Mouse (Mus musculus) testis, postnatal 10 days (tissue): ENCODE results near the gene Plekhg4.

Source experiments
- DNase-seq: peaks from one replicate; pipeline ENCODE4 v3.0.0; 2021; ENCODE audit warnings: low spot score

Gene Plekhg4

DNA sequence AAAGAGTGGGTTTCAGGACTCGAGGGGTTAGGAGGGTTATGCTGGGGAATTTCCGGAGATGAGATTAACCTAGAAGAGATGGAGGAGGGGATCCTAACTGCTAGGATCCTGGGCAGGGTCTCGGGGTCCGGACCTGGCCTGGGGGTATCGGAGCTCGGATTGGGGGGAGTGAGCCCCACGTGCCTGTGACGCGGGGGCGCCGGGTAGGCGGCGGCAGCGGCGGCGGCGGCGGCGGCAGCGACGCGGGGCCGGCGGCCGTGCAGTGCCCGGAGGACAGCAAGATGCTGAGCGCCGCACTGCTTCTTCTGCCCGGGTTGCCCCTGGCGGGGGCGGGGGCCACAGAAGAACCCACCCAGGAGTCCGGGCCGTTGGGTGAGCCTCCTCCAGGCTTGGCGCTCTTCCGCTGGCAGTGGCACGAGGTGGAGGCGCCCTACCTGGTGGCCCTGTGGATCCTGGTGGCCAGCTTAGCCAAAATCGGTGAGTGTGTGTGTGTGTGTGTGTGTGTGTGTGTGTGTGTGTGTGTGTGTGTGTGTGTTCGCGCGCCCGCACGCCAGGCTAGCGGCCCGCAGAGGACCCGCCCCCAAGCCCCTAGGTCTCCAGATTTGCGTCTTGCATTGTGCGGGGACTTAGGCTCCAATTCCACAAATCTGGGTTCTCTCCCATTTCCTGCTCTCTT lies 23.8 kb upstream of the Plekhg4 start:
- DNase-seq = peak; percentile 54

DNA sequence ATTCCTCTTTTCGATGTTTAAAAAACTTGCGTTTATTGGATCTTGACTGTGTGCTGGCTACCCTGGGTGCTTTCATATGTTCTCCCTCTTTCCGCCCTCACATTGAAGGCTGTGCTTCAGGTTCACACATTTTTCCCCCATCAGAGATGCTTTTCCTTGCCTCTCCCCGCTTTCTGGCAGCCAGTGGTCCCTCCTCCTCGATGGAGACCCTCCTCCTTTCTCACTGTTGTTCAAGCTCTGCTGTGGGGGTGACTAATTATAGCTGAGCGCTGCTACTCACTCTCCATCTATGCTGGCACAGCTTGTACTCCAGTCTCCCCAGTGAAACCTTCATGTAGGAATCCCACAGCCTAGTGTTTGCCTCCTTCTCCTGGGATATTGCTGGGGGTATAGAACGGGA lies 22.9 kb upstream of the Plekhg4 start:
- no peak for DNase-seq

DNA sequence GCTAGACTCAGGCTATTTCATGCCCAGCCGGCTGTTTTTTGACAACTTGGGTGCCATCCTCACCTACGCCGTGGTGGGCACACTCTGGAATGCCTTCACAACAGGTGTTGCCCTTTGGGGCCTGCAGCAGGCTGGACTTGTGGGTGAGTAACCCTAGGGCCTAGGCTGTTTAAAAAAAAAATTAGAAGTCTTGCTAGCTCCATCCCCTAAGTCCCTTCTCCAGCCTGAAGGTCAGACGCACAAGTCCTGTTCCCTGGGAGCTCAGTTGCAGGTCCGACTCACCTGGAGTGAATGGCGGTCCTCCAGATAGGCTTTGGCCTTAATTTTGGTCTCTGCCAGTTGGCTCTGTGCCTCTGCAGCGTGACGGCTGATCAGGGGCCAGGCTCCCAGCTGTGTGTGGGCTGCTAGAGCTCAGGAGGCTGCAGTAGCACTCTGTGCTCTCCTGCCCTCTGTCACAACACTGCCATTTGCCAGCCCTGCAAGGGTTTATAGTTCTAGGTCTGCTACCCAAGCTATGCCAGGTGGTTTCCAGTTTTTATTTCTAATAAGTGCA lies 19.4 kb upstream of the Plekhg4 start:
- DNase-seq = peak; percentile 44

DNA sequence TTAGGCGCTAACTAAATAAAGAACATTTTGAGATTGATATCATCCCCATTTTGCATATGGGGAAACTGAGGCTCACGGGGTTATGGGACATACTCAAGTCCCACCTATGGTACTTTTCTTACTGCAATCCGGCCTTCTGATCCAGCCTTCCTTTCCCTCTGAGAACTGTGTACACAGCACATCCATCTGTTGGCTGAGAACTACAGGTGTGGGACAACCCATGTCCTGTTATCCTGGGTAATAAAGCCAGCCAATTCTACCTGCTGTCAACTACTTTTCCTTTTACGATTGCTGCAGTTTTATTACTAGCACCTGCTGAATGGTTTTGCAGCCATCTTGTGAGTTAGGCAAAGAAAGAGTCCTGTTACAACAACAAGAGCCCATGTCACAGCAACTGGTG lies 18.5 kb upstream of the Plekhg4 start:
- no peak for DNase-seq

DNA sequence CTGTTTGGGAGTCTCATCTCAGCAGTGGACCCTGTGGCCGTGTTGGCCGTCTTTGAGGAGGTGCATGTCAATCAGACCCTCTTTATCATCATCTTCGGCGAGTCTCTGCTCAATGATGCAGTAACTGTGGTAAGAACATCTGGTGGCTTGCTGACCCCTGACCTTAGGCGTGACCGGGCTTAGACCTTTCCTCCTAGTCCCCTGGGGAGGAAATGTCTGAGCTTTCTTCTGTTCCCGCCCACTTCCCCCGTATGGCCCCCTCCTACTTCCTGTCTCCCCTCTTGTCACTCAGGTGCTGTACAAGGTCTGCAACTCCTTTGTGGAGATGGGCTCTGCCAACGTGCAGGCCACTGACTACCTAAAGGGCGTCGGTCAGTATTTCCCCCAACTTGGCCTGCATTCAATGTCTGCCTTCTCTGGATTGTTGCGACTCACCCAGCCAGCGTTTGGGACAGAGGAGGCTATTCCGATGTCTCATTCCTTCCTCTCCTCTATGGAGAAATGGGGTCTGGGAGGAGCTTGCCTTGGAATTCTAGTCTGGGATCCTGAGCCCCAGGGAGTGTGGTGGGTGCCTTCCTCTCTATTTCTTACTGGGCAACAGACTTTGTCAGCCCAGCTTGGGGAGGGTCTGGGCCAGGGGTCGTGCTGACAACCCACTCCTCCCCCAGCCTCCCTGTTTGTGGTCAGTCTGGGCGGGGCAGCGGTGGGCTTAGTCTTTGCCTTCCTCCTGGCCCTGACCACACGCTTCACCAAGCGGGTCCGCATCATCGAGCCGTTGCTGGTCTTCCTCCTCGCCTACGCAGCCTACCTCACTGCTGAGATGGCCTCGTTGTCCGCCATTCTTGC lies 17.7 kb upstream of the Plekhg4 start:
- no peak for DNase-seq

DNA sequence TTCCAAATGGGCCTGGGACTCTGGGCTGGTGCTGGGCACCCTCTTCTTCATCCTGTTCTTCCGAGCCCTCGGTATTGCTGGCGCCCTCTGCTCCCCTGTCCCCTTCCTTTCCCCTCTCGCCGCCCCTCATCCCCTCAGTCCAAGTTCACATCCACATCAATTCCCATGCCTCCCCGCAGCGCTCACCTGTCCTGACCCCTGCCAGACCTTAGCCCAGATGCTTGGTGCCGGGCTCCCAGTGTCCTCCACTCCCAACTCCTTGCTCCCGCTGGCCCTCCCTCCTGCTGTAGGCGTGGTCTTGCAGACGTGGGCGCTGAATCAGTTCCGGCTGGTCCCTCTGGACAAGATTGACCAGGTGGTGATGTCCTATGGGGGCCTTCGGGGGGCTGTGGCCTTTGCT lies 16.4 kb upstream of the Plekhg4 start:
- no peak for DNase-seq

DNA sequence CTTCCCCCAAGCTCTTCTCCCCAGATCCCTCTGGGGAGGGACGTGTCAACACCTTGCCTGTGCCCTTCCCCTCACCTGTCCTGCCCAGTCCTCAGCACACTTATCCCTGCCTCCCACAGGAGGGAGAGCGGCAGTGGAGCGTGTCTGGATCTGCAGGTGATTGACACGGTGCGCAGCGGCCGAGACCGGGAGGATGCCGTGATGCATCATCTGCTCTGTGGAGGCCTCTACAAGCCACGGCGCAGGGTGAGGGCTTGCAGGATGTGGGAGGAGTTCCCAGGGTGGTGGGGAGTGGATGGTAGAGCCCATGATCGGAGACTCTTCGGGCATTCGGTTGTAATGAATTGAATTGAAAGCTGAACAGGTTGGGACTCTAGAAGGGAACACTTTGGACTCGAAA lies 13.9 kb upstream of the Plekhg4 start:
- DNase-seq = no peak

DNA sequence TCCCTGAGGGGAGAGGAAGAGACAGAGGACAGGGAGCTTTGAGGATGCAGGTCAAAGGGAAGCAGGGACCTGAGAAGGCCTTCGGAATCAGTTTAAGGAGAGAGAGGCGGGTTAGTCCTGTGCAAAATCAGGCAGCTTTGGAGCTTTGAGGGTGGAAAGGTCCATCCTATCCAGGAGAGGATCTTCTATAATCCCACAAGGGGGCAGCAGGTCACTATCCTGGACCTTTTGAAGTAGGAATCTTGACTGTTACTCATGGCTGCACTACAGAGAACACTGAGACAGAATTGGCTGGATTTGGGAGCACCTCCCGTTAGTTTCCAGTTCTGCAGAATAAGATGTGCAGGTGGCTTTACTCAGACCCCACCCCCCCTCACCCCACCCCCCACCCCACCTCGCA lies 13.4 kb upstream of the Plekhg4 start:
- peak; percentile 44 for DNase-seq

DNA sequence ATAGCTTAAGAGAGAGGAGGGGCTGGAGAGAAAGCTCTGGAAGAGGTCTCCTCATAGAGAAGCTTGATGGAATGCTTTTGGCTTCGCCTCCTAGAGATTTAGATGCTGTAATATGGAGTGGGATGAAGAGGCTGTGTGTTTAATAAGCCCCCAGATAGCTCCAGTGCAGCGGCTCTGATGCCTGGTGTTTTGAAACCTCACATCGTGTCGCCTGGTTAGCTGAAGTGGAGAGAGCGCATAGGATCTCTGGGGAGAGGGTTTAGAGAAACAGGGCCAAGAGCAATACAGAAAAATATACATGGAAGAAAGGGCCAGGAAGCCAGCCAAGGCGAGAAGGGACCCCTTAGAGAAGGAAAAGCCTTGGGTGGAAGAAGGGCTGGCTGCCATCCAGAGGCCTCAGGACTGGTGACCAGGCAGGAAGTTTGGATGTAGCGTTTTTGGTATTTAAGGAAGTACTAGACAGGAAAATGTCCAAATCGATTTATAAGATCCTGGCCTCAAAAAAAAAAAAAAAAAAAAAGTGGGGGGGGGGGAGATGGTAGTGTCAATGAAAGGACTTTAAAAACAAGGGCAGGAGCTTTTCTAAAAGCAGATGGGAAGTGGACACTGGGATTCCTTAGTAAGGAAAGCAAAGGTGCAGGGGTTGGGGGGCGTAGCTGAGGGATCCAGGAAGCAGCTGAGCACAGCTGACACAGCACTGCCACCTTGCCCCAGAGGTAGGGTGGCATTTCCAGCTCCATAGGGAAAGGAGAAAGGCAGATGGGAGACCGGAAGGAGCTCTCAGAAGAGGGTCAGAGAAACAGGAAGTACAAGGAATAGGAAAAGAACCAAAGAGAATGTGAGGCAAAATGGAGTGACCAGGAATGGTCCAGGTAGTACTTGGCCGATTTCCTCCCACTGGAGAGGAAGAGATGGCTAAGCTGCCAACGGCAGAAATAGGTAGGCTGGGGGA lies 11.0 kb upstream of the Plekhg4 start:
- DNase-seq = peak; percentile 57

DNA sequence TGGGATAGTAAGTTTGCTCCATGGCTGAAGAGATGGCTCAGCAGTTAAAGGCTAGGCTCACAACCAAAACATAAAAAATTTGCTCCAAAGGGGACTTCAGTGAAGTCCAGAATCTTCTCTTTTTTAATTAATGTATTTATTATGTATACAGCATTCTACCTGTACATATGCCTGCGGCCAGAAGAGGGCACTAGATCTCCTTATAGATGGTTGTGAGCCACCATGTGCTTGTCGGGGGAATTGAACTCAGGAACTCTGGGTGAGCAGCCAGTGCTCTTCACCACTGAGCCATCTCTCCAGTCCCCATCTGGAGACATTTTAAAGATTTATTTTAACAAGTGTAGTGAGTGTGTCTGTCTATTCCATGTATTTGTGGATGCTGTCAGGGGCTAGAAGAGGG lies 6.0 kb upstream of the Plekhg4 start:
- peak; percentile 47 for DNase-seq

DNA sequence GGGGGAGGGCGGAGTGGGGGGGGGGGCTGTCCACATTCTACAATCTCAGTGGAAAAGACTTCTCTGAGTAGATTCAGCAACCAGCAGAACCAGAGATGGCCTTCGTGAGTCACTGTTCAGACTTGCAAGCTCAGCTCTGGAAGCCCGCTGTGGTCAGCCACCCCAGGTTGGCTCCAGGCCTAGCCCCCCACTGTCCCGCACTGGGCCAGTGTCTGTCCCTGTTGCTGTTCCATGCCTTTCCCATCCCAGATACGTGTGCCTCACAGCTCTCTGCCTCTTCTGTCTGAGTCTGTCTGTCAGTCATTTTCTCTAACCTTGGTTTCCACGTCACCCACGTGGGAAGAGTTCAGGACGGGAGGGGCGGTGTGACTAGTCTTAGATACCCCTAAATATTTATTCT lies 601 bp upstream of the Plekhg4 start:
- no peak for DNase-seq

DNA sequence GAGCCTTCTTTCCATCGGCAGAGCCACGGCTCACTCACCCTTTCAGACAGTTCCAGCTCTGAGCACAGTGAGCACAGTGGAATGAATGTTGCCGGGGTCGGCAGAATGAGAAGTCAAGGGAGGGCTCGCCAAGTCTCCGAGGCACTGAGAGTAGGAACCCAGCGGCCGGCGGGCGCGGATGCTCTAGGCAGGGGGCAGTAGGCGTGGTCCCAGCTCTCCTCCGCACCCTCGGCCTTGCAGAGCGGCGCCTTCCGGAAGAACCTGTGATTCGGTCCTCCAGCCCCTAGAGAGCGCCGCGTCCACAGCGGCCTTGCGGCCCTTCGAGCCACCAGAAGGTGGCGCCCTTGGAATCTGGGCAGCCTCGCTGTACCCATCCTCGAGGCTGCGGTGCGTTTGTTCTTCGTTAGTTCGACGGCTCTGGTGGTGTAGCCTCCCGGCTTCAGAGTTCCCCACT lies 1.5 kb downstream of the Plekhg4 start:
- DNase-seq = peak; percentile 77

DNA sequence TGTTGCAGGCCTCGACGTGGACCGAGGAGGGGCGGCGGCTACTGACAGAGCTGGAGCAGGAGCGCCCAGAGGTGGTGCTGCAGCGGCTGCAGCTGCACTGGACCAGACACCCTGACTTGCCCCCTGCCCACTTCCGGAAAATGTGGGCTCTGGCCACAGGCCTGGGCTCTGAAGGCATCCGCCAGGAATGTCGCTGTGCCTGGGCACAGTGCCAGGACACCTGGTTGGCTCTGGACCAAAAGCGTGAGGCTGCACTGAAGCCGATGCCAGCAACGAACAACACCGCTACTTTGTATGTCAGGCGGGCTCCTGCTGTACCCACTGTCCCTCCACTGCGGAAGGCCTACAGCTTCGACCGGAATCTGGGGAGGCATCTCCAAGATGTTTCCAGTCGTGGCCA lies 5.6 kb downstream of the Plekhg4 start:
- peak; percentile 86 for DNase-seq

DNA sequence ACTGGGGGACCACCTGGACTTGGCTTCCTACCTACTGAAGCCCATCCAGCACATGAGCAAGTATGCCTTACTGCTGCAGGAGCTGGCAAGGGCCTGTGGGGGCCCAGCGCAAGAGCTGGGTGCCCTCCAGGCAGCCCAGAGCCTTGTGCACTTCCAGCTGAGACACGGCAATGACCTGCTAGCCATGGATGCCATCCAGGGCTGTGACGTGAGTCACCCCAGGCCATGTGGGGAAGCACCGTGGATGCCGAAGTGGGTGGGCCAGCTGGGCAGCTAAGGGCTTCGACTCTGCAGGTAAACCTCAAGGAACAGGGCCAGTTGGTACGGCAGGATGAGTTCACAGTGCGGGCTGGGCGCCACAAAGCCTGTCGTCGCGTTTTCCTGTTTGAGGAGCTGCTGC lies 7.2 kb downstream of the Plekhg4 start:
- no peak for DNase-seq

DNA sequence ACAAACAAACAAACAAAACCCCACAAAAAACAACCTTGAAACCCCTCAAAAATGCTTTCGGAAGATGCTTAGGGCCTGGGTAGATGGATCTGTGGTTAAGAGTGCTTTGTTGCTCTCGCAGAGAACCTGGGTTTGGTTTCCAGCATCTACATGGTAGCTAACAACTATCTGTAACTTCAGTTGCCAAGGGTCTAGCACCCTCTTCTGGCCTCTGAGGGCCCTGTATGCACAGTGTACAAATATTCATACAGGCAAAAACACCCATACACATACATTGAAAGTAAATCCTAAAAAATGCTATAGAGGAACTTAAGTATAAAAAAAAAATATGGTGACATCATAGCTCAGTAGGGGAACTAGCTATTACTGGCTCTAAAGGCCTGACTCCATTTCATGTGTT lies 11.0 kb downstream of the Plekhg4 start:
- no peak for DNase-seq

DNA sequence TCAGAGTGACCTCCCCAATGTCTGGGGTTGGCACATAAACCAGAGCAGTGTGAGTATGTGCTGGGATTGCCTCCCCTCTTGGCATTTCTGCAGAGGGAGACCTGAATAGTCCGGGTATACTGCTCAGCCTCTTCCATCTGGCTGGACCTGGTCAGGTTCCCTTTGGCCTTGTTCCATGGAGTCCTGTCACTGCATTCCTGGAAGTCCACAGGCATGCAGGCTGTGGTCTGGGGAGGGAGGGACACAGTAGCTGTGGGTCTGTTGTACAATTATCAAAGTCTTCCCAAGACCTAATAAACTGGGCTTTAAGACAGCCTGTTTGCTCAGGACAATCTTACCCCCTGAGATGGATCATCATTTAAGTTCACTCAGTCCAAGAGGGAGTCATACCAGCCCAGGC lies 14.1 kb downstream of the Plekhg4 start:
- DNase-seq = no peak

DNA sequence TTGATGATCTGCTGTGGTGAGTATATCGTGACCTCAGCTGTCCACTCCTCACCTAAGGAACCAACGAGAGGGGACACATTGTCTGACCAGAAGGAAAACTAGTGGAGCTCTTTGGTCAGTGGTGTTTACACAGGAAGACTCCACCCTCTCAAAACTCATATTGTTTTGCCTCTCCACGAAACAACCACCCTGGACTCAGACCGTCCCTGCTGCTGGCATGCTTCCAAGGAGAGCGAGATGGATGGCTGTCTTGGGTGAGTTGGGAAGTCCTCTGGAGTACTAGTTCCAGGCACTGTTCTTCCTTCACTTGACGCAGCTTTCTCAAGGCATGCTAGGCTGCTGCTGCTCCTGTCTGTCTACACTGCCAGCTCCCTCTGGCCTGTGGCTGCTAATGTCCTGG lies 16.0 kb downstream of the Plekhg4 start:
- DNase-seq = no peak

DNA sequence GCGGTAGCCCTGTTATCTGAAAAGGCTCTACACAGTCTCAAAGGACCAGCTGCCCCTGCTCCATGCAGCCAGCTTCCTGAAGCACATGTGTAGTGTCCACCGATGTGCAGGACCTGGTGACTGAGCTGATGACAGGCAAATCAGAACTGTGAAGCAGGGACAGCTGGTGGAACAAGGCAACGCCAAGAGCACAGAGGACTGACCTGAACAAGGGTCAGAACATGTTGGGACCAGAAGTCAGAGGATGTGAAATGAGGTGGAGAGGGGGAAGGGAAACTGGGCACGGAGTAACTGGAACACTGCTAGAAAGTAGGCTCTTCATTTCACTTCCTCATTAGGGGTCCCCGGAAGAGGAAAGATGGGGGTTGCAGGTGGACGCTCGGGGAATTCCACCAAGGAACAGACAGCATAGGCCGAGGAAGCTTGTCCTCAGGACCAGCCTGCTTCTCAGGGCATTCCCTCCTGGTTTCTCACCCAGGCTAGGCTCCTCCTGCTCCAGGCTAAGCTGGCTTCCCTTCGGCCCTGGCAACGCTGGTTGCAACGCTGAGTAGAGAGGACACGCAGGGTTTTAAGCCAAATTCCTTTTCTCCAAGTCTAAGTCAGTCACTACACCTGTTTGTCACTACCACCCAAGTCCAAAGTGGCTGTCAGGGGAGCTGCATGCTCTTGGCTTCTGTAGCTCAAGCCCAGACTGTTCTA lies 20.2 kb downstream of the Plekhg4 start:
- DNase-seq = no peak

DNA sequence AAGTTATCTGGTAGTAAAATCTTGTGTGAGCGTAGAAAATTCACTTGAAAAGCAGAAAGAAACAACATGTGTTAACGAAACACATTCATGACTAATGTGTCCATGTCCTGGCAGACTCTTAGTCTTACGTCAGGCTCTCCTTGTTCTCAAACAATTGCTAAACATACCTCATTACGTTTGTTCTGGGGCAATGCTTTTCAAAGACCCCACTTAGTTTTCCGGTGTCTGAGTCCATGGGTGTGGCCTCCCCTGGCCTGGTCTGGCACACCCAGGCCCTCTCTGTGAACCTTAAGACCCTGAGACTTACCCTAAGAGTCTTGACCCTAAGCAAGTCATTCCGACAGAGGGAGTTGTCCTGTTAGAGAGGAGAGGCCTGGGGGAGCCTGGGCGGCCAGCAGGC lies 20.8 kb downstream of the Plekhg4 start:
- DNase-seq = no peak

DNA sequence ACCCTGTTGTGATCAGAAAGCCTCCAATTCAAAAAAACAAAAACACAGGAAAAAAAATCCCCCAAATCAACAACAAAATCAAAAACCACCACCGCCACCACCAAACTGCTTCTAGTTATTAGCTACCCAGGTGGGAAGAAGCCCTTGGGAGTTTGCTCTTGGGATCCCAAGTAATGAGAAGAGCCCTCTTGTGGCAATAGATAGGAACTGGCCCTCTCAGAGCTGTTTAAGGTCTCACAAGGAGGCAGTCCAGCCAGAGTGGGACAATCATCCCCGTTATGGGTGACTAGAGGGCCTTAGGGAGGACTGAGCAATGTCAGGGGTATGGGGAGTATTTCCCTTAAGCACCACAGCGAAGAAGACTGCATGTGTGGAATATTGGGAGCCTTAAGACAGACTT lies 24.7 kb downstream of the Plekhg4 start:
- DNase-seq = no peak

DNA sequence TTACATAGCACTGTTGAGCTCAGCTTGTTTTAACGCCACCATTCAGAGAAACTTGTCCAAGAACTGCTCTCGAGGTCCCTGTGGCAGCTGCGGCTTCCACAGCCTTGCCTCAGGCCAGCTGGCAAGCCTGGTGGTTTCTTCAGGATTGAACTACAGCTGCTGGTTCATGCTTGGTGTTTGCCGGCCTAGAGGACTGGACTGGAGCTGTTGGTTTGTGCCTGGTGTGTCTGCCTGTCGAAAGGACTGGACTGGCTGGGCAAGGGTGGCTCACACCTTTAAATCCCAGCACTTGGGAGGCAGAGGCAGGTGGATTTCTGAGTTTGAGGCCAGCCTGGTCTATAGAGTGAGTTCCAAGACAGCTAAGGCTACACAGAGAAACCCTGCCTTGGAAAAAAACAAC lies 26.9 kb downstream of the Plekhg4 start:
- DNase-seq = peak; percentile 6

DNA sequence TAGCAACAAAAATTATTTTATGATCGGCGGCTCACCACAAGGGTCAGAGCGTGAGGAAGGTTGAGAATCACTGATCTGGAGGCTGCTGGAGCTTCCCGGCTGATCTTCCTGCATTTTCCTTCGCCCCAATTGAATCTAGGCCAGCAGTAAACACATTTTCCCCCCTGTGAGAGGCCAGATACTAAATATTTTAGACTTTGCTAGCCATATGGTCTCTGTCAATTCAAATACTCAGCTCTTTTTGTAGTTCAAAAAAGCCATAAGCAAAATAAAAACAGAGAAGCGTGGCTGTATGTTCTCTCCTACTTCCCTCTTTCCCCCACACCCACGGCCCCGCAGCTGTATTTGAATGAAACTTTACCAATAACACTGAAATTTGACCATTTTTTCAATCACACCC lies 30.4 kb downstream of the Plekhg4 start:
- DNase-seq = no peak
